Mouse (Mus musculus): ENCODE results near the gene Dnajb14.
"Not testable (repeated sequence)": the region's sequence is repeated elsewhere in the genome, so short reads cannot be mapped to it uniquely, and the experiment has no call there.

The Dnajb14 gene

GRCm38 (mm10) chr3:137867437-137868093 is at the start of gene Dnajb14:
TSS of gene Dnajb14 (plus strand) at chr3:137867675.
- DNase-seq = peak; percentile 50 to 65

- no peak for DNase-seq
Observed at GRCm38 (mm10) chr3:137818713-137819112, 48.8 kb upstream of the Dnajb14 start.

- DNase-seq = no peak
Observed at GRCm38 (mm10) chr3:137820688-137821467, 46.6 kb upstream of the Dnajb14 start.

- no peak for DNase-seq
Observed at GRCm38 (mm10) chr3:137823317-137823716, 44.2 kb upstream of the Dnajb14 start.

GRCm38 (mm10) chr3:137827678-137828077 is 39.8 kb upstream of the Dnajb14 start:
- no peak for DNase-seq

GRCm38 (mm10) chr3:137831156-137831555 is 36.3 kb upstream of the Dnajb14 start:
- no peak for DNase-seq

- DNase-seq = no peak
Observed at GRCm38 (mm10) chr3:137833128-137833527, 34.3 kb upstream of the Dnajb14 start.

GRCm38 (mm10) chr3:137833698-137834097 is 33.8 kb upstream of the Dnajb14 start:
- no peak for DNase-seq

- DNase-seq = no peak
Observed at GRCm38 (mm10) chr3:137836543-137836942, 30.9 kb upstream of the Dnajb14 start.

GRCm38 (mm10) chr3:137838160-137838559 is 29.3 kb upstream of the Dnajb14 start:
- DNase-seq = no peak

- DNase-seq = no peak
Observed at GRCm38 (mm10) chr3:137842944-137843343, 24.5 kb upstream of the Dnajb14 start.

GRCm38 (mm10) chr3:137844263-137844662 is 23.2 kb upstream of the Dnajb14 start:
- no peak for DNase-seq

GRCm38 (mm10) chr3:137846552-137846951 is 20.9 kb upstream of the Dnajb14 start:
- DNase-seq = no peak

GRCm38 (mm10) chr3:137848354-137848753 is 19.1 kb upstream of the Dnajb14 start:
- DNase-seq = no peak

GRCm38 (mm10) chr3:137849697-137850096 is 17.8 kb upstream of the Dnajb14 start:
- no peak for DNase-seq

GRCm38 (mm10) chr3:137851196-137851595 is 16.3 kb upstream of the Dnajb14 start:
- DNase-seq = no peak

- not testable (repeated sequence) for DNase-seq
Observed at GRCm38 (mm10) chr3:137853011-137853410, 14.5 kb upstream of the Dnajb14 start.

- no peak for DNase-seq
Observed at GRCm38 (mm10) chr3:137855328-137855727, 12.1 kb upstream of the Dnajb14 start.

- DNase-seq = no peak
Observed at GRCm38 (mm10) chr3:137856061-137856460, 11.4 kb upstream of the Dnajb14 start.

GRCm38 (mm10) chr3:137860394-137861170 is 6.9 kb upstream of the Dnajb14 start:
- DNase-seq = no peak

GRCm38 (mm10) chr3:137861436-137861835 is 6.0 kb upstream of the Dnajb14 start:
- no peak for DNase-seq

GRCm38 (mm10) chr3:137862600-137862999 is 4.9 kb upstream of the Dnajb14 start:
- DNase-seq = no peak

- DNase-seq = no peak
Observed at GRCm38 (mm10) chr3:137863330-137864123, 3.9 kb upstream of the Dnajb14 start.

All from B cell, adult 2 months (primary cell).